Mouse (Mus musculus) small intestine, adult 2 months (tissue): ENCODE results near the gene Evi2a.

ENCODE experiments used
- CTCF ChIP-seq: fragments of 200-500 bp; IDR thresholded peaks from 2 replicates; pipeline ENCODE4 v1.5.1; 2012; ENCODE audit warnings: low read depth, mild to moderate bottlenecking, control low read depth, inconsistent platforms, low read length, moderate library complexity, mixed read lengths; ENCODE audit not compliant: insufficient replicate concordance, insufficient read length; ENCODE audit errors: extremely low read depth
- POLR2A ChIP-seq: fragments of 200-500 bp; IDR thresholded peaks from 2 replicates; pipeline ENCODE4 v1.6.1; 2012; ENCODE audit warnings: low read depth, mild to moderate bottlenecking, control low read depth, inconsistent platforms, low read length, moderate library complexity

DNA sequence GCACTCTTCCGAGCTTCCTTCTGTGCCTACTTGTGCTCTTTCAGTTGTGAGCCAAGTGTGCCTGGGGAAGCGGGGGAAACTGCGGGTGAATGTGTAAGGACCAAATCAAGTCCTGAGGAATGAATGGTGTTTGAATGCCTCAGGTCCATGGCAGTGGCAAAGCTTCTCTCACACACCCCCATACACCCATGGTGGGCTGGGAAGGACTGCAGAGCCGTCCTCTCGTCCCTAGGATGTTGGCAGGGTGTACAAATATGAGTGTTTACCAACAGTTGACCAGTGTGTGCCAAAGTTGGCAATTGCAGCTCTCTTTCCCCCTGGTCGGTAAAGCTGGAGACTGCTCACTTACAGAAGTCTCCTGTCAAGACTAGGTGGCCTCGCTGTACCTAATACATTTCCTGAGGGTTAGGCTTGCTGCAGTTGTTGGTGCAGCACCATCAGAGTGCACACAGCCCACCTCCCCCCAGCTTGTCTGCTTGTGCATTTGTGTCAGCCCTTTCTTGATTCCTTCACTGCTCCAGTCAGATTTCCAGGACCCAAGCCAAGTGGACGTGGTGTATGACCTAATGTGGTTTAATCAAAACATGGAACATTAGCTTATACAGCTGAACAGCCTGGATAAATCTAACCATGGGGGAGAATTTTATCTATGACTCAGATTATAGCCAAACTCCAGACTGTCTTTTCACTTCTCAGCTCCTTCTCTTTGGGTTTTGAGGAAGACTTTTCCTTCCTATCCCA, 3.7 kb upstream of the Evi2a start:
- TF ChIP-seq CTCF (no peak), POLR2A (no peak)
